Mouse (Mus musculus) embryonic facial prominence, embryonic 11.5 days (tissue): ENCODE results near the gene Btf3. TPM values are rescaled to one million over a fixed set of nuclear protein-coding genes. Genes with fewer than 3 reads are reported as not detected.
A peak's percentile ranks its signal among the peaks of the same experiment; 100 is the strongest.

Source experiments
- ATAC-seq: fragments of 200-750 bp; cut with Nextera tagmentation; replicated peaks from 2 replicates; pipeline ENCODE4 v1.8.0; 2017; ENCODE audit warnings: low read depth; ENCODE audit not compliant: insufficient number of reproducible peaks, low FRiP score, low TSS enrichment
- DNase-seq: peaks from one replicate; pipeline ENCODE4 v3.0.0-alpha.2; 2015; ENCODE audit warnings: low spot score
- H3K27ac ChIP-seq: fragments of 300-500 bp; sonication (generic); replicated peaks from 2 replicates; pipeline ENCODE4 v1.5.1; 2014; ENCODE audit warnings: mild to moderate bottlenecking, low read depth, low read length, control low read depth
- H3K27me3 ChIP-seq: fragments of 300-500 bp; sonication (generic); 2 replicates; pipeline ENCODE4 v1.6.1; 2014; ENCODE audit warnings: mild to moderate bottlenecking, low read length, moderate library complexity, mixed read lengths; ENCODE audit not compliant: control insufficient read depth, insufficient read depth
- H3K36me3 ChIP-seq: fragments of 300-500 bp; sonication (generic); replicated peaks from 2 replicates; pipeline ENCODE4 v1.6.1; 2014; ENCODE audit warnings: low read depth, mild to moderate bottlenecking, low read length, moderate library complexity, mixed read lengths; ENCODE audit not compliant: control insufficient read depth, insufficient read depth
- H3K4me1 ChIP-seq: fragments of 300-500 bp; sonication (generic); 2 replicates; pipeline ENCODE4 v1.6.1; 2014; ENCODE audit warnings: low read length, mixed read lengths; ENCODE audit not compliant: control insufficient read depth, insufficient read depth
- H3K4me2 ChIP-seq: fragments of 300-500 bp; sonication (generic); 2 replicates; pipeline ENCODE4 v1.6.1; 2014; ENCODE audit warnings: low read depth, mild to moderate bottlenecking, control low read depth, low read length, moderate library complexity
- H3K4me3 ChIP-seq: fragments of 300-500 bp; sonication (generic); 2 replicates; pipeline ENCODE4 v1.5.1; 2014; ENCODE audit warnings: low read depth, low read length, control low read depth
- H3K9ac ChIP-seq: fragments of 300-500 bp; sonication (generic); replicated peaks from 2 replicates; pipeline ENCODE4 v1.6.1; 2014; ENCODE audit warnings: mild to moderate bottlenecking, control low read depth, low read length
- H3K9me3 ChIP-seq: fragments of 300-500 bp; sonication (generic); replicated peaks from 2 replicates; pipeline ENCODE4 v1.6.1; 2016; ENCODE audit warnings: mild to moderate bottlenecking, low read length, inconsistent platforms, mixed read lengths; ENCODE audit not compliant: control insufficient read depth
- WGBS: fragments of 180-500 bp; shearing (Covaris S2); extraction: QIAGEN DNeasy Blood & Tissue Kit; methylation state at CpG from one replicate; pipeline ENCODE4 v1.1.7; 2014; 5-methylcytosine and 5-hydroxymethylcytosine counted together
- polyA plus RNA-seq: library from polyadenylated mRNA; unstranded; fragments of >200 nt; fragmentation: Nextera tagmentation; extraction: Ambion mirVana; gene quantifications from 2 replicates; pipeline ENCODE4 v1.2.1, GENCODE M21; 2014

Btf3 gene
- polyA plus RNA-seq, 1 experiment from 2014 or later: 1,036 TPM

- 36% methylated on average over 5 of the region's 5 CpGs for WGBS
- DNase-seq: peak; percentile 23
- Histone ChIP-seq H3K4me1 (no peaks in the 10 kb centered on the region), H3K36me3 (no peaks in the 10 kb centered on the region; the same call in 1 of the 2 replicates), H3K27ac (no peak overlapping the region), H3K27me3 (no peaks in the 10 kb centered on the region), H3K9me3 (no peaks in the 10 kb centered on the region), H3K9ac (peak overlapping the region; percentile 79), H3K4me2 (peak overlapping the region; percentile 62), H3K4me3 (peak overlapping the region; percentile 78)
- ATAC-seq: no peak
Measured at GRCm38 (mm10) chr13:98264111-98264510, 52.7 kb downstream of the Btf3 start.

- ATAC-seq: no peak
- Histone ChIP-seq H3K27me3 (no peaks in the 10 kb centered on the region), H3K4me1 (no peaks in the 10 kb centered on the region), H3K9me3 (no peaks in the 10 kb centered on the region), H3K27ac (peak overlapping the region; percentile 56), H3K36me3 (no peaks in the 10 kb centered on the region; the same call in 1 of the 2 replicates), H3K9ac (peak overlapping the region; percentile 79), H3K4me2 (peak overlapping the region; percentile 62), H3K4me3 (peak overlapping the region; percentile 78)
- 2% methylated on average over 16 of the region's 16 CpGs for WGBS
- peak; percentile 40 for DNase-seq
Measured at GRCm38 (mm10) chr13:98263458-98263987, 53.3 kb downstream of the Btf3 start.

- peaks cover 2% of the 10 kb centered on the region; the same call in 1 of the 2 replicates for H3K36me3 ChIP-seq
- no peaks in the 10 kb centered on the region for H3K27me3 ChIP-seq
- peak within 1 kb of the TSS; percentile 79 for H3K9ac ChIP-seq
- peak within 1 kb of the TSS; percentile 56 for H3K27ac ChIP-seq
- H3K4me1 ChIP-seq: no peaks in the 10 kb centered on the region
- H3K4me3 ChIP-seq: peak within 1 kb of the TSS; percentile 78
- WGBS: under 1% methylated on average over 71 of the region's 71 CpGs
- peak; percentile 100 for DNase-seq
- ATAC-seq: peak; percentile 99
- H3K4me2 ChIP-seq: peak within 1 kb of the TSS; percentile 62
- no peaks in the 10 kb centered on the region for H3K9me3 ChIP-seq
Measured at GRCm38 (mm10) chr13:98262636-98263457, 54.0 kb downstream of the Btf3 start, which contains the start of the genes Utp15 and Ankra2. Utp15 (minus strand) TSS chr13:98263041. Ankra2 (plus strand) TSS chr13:98263074.

Other genes starting within 250 kb of the Btf3 start
- gene Arhgef28, start 110.6 kb downstream of the Btf3 start, polyA plus RNA-seq: 8.6 and 10.6 TPM in 2 replicates
- 45.3 and 46.3 TPM in 2 replicates for gene Utp15, start 54.0 kb downstream of the Btf3 start, polyA plus RNA-seq
- 26.0 and 29.7 TPM in 2 replicates for gene Ankra2, start 53.9 kb downstream of the Btf3 start, polyA plus RNA-seq
- not detected in 2 replicates for gene Gm21976, start 37.1 kb downstream of the Btf3 start, polyA plus RNA-seq
- 7.7 and 8.2 TPM in 2 replicates for gene Foxd1, start 37.2 kb upstream of the Btf3 start, polyA plus RNA-seq
- 1.2 and 1.5 TPM in 2 replicates for gene Gm10320, start 175.0 kb upstream of the Btf3 start, polyA plus RNA-seq